Mouse (Mus musculus) NIH3T3 (cell line): Measurements from ENCODE around the gene Rpp14.
A peak's percentile ranks its signal among the peaks of the same experiment; 100 is the strongest.
"Not testable (repeated sequence)": the region's sequence is repeated elsewhere in the genome, so short reads cannot be mapped to it uniquely, and the experiment has no call there.

ENCODE experiments used
- DNase-seq: peaks from one replicate; pipeline ENCODE4 v3.0.0-alpha.2; 2012; ENCODE audit warnings: low read depth

Rpp14 gene

GRCm38 (mm10) chr14:8114756-8115155 lies 34.6 kb downstream of the Rpp14 start:
- DNase-seq: no peak

GRCm38 (mm10) chr14:8115772-8116171 lies 35.6 kb downstream of the Rpp14 start:
- DNase-seq: no peak

GRCm38 (mm10) chr14:8117371-8117770 lies 37.2 kb downstream of the Rpp14 start:
- DNase-seq: no peak

- no peak for DNase-seq
These were observed 39.3 kb downstream of the Rpp14 start for GRCm38 (mm10) chr14:8119454-8119853.

- DNase-seq: no peak
These were observed 39.7 kb downstream of the Rpp14 start for GRCm38 (mm10) chr14:8119904-8120303.

GRCm38 (mm10) chr14:8123141-8123540 lies 43.0 kb downstream of the Rpp14 start:
- DNase-seq: peak; percentile 38

- not testable (repeated sequence) for DNase-seq
These were observed 43.4 kb downstream of the Rpp14 start for GRCm38 (mm10) chr14:8123611-8124010.

- DNase-seq: no peak
These were observed 44.1 kb downstream of the Rpp14 start for GRCm38 (mm10) chr14:8124046-8124881.

- DNase-seq: no peak
These were observed 47.8 kb downstream of the Rpp14 start for GRCm38 (mm10) chr14:8127971-8128370.

- DNase-seq: no peak
These were observed 52.6 kb downstream of the Rpp14 start for GRCm38 (mm10) chr14:8132789-8133188.

- no peak for DNase-seq
These were observed 54.1 kb downstream of the Rpp14 start for GRCm38 (mm10) chr14:8134234-8134633.

- DNase-seq: peak; percentile 83
These were observed 55.0 kb downstream of the Rpp14 start for GRCm38 (mm10) chr14:8135130-8135529.

GRCm38 (mm10) chr14:8139724-8140710 lies 59.9 kb downstream of the Rpp14 start:
- DNase-seq: no peak

GRCm38 (mm10) chr14:8141131-8141530 lies 61.0 kb downstream of the Rpp14 start:
- DNase-seq: no peak
